Mouse (Mus musculus): ENCODE data around the gene Apoh.

- TF ChIP-seq SIN3A (IDR thresholded peaks at IDR 0.05; ENCODE audit: low read length) (no peak), EP300 (IDR thresholded peaks at IDR 0.05; ENCODE audit: low read length) (no peak), PAX5 (IDR thresholded peaks at IDR 0.05; ENCODE audit: low read length) (no peak), CTCF (conservative IDR thresholded peaks at IDR 0.05 in 1 of 2, IDR thresholded peaks at IDR 0.05 in 1 of 2; ENCODE audit: low read depth in 2 of 2, low read length in 2 of 2) (no peak), MEF2A (IDR thresholded peaks at IDR 0.05; ENCODE audit: borderline replicate concordance, low read depth, low read length) (no peak), RCOR1 (conservative IDR thresholded peaks at IDR 0.05; ENCODE audit: low read depth, low read length) (no peak), MAX (IDR thresholded peaks at IDR 0.05; ENCODE audit: low read length) (no peak), USF1 (IDR thresholded peaks at IDR 0.05; ENCODE audit: low read depth, low read length) (no peak), USF2 (conservative IDR thresholded peaks at IDR 0.05; ENCODE audit: low read depth, low read length) (no peak), TCF12 (IDR thresholded peaks at IDR 0.05; ENCODE audit: low read depth, low read length) (no peak), POLR2A (IDR thresholded peaks at IDR 0.05; ENCODE audit: low read depth, low read length) (no peak), NELFE (IDR thresholded peaks at IDR 0.05; ENCODE audit: low read depth, low read length) (no peak), E2F4 (IDR thresholded peaks at IDR 0.05; ENCODE audit: insufficient replicate concordance, low read depth, low read length) (no peak)
Measured at GRCm38 (mm10) chr11:108423221-108423620, 80.1 kb downstream of the Apoh start.

All from CH12.LX (cell line).